Mouse (Mus musculus) thymus, postnatal 0 days (tissue): Measurements from ENCODE around the gene Lmntd2. TPM values are rescaled to one million over a fixed set of nuclear protein-coding genes. Genes with fewer than 3 reads are reported as not detected.
A peak's percentile ranks its signal among the peaks of the same experiment; 100 is the strongest.

Experiments used
- DNase-seq: peaks from one replicate; pipeline ENCODE4 v3.0.0-alpha.2; 2015; ENCODE audit warnings: low spot score
- polyA plus RNA-seq: library from polyadenylated mRNA; unstranded; fragments of >200 nt; fragmentation: Nextera tagmentation; extraction: Ambion mirVana; gene quantifications from 2 replicates; pipeline ENCODE4 v1.2.1, GENCODE M21; 2015

The Lmntd2 gene
- polyA plus RNA-seq, 1 experiment from 2014 or later, result 1.8 TPM

DNA sequence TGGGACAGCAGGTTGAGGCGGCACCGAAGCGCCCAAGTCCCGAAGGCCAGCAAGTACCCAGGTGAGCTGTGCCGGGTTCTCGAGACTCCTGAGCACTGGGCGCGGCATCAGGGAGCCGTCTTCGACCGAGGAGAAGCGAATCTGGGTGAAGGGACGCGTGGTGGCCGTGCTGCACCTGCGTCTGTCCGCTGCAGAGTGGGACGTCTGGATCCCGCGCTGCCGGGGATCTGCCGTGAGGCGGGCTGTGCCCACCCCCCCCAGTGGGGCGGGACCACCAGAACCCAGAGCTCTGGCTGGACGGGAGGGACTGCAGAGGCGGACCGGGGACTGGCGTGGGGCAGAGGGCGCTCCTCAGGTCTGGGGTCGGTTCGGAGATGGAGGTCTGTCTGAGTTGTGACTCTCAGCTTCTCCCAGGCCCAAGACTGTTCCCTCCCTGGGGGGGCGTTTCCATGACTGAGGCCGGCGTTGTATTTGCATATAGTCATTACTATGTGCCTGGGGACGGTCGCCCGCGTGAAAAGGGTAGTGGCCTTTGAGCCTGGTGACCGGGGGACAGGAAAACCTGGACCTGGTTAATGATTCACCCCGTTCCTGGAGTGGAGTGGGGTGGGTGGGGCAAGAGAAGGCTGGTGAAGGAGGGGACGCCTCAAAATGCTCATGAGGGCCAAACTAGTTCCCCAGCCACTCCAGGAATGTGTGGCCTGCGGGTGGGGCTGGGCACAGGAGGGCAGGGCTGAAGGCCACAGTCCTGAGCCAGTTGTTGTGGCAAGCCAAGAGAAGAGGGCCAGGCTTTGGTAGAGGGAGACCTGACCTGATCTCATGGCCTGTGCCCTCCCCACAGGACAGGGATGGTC lies 2.2 kb upstream of the Lmntd2 start:
- no peak for DNase-seq

- peak; percentile 96 for DNase-seq
Measured at GRCm38 (mm10) chr7:141215101-141215879, 1.4 kb upstream of the Lmntd2 start, which contains the start of gene Rassf7. Gene Rassf7 (plus strand): TSS chr7:141215860.

DNA sequence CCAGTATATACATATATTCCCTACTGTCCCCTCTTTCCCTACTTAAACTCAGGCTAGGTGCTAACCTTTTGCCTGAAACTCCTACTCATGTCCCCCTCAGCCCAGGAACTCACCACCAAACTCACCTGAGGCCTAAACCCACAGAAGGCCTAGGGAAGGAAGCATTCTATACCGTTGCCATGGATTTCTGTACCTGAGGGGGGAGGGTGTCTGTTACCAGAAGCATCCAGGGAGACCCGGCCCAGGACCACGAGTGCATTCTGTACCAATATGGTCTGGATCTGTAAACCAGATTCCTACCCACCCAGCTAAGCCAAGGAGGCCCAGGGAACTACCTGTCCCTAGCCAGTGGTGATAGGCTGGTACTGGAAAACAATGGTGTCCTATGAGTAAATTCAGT lies 430 bp upstream of the Lmntd2 start:
- DNase-seq, result no peak

DNA sequence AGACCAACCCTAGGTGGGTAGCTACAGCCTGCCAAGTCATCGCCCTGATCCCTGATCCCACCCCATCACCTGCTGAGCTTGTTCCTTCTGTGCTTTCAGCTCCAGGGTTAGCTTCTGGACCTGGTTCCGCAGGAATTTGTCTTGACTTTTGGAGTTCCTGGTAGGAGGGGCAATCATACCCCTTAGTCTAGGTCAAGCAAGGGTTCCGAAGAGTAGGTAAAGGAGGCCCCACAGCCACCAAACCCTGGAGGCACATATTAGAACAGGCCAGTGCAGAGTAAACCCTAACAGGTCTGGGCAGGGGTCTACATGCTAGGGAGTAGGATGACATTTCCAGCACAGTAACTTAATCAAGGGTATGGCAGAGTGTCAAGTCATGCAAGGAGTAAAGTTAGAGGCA lies 747 bp downstream of the Lmntd2 start:
- DNase-seq, result no peak

DNA sequence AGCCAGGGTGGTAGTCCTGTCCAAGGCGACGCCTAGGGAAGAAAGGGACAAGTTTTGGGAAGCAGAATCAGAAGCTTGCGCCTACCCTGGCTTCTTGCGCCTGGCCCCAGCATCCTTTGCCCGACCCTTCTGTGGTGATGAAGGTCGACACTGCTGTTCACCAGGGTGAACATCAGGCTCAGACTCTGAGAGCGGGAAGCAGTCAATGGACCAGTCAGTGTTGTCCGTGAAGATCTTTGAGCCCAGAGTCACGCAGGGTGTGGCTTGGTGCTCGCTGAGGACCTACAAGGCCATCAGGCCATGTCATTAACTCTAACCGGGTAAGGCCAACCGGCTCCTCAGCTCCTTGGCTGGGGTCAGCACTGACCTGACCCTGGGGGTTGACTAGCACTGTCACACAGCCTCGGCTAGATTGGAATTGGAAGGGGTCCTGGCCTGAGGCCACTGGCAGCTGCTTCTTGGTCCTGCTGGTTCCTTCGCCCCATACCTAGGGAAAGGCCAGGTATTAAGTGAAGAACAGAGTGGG lies 3.2 kb downstream of the Lmntd2 start:
- no peak for DNase-seq

DNA sequence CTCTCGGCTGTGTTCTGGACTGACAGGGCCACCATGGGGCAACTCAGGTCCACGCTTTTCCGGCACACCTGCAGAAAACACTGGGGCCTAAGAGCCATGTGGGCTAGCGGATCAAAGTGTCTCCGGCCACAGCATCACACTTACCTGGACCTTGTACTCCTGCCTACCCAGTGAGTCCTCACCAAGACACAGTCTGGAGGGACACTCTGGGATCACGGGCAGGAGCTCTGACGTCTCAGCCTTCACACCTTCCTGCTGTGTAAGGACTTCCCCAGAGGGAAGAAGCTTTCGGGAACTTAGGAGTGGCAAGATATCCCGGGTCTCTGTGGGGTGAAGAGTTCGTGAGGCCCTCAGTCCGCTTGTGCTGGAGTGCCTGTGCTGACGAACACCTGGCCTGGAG lies 3.7 kb downstream of the Lmntd2 start:
- DNase-seq, result no peak

DNA sequence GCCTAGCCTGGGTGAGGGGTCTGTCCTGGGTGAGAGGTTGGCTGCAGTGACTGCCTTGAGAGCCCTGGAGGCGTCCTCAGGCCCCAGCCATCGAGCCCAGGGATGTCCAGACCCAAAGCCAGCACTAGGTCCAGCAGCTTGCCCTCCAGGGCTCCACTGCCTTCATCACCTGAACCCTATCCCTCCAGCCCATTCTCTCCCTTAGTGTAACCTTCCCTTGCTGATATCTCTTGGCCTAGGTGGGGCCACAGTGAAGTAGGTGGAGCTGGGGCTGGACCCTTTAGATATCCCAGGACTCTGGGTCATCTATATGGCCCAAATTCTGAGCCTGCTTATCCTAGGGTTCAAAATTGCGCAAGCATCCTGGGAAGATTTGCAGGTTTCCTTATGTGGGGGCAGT lies 4.4 kb downstream of the Lmntd2 start:
- DNase-seq, result no peak

GRCm38 (mm10) chr7:141206182-141206937 lies 7.5 kb downstream of the Lmntd2 start:
- DNase-seq, result no peak

GRCm38 (mm10) chr7:141205504-141205903 lies 8.4 kb downstream of the Lmntd2 start:
- no peak for DNase-seq

DNA sequence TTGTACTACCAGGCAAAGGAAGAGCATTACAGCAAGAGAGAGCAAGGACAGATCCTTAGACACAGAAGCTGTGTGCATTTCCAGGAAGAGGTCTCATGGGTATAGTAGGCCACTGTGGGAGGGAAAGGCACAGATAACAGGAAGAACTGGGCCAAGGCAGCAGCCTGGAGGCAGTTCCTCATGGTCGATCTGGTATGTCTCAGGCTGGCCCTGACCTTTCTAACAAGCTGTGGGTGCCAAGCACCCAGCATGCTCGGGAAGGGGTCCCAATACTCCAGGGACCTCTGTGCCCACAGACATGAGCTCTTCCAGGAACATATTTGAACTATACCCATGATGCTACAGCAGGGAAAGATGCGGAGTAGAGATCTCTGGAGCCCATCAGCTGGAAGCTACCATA lies 9.3 kb downstream of the Lmntd2 start:
- DNase-seq, result no peak

DNA sequence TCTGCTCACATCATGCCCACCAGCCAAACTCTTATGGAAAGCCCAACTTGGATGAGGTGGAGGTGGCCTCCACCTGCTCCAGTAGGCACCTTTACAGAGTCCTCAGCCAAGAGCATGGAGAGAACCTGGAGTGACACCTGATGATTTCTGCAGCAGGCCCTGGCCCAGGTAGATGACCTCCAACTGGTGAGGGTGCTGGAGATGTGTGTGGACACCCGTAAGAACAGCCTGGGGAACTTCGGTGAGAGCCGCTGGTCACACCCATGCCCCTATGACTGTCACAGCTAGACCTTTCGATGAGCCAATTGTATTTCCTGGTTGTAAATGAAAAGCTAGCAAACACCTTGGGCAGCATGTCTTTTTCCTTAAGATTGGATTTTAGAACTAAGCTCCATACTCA lies 15.8 kb downstream of the Lmntd2 start:
- no peak for DNase-seq

GRCm38 (mm10) chr7:141196619-141197282 lies 17.1 kb downstream of the Lmntd2 start:
- DNase-seq, result no peak

DNA sequence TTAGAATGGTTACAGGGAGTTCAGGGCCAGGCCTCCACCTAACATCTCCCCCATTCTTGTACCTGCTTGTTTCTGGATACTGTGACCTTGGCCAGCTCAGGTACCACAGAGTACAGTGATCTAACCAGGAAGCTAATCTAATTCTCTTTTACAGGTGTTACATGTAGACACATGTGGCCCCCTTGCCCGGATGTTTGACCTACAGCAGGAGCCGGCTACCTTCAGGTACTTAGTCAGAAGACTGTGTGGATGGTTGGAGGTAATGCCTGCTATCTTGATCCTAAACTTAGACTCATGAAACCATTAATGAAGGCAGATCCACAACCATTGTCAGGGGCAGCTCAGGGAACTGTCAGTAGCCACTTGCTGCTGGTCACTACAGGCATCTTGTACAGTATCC lies 18.1 kb downstream of the Lmntd2 start:
- DNase-seq, result no peak

- DNase-seq, result peak; percentile 92
Measured at GRCm38 (mm10) chr7:141194830-141195229, 19.1 kb downstream of the Lmntd2 start.

DNA sequence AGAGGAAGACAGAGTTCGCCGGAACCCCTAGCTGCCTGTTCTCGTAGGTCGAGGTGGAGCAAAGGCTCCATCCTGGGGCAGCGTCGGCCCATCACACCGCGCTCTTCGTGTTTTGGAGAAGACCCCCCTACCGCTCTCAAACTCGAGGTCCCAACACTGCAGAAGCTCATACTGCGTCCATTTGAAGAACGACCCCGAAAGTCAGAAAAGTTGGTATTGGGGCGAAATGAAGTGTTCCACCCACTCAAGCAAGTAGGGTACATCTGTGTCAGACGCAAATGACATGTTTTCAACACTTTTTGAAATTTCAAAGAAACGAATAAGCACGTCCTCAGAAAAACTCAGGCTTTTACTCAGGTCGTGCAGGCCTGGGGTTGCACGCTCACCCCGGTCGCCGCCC lies 19.5 kb downstream of the Lmntd2 start:
- no peak for DNase-seq

GRCm38 (mm10) chr7:141193948-141194347 lies 19.9 kb downstream of the Lmntd2 start, which contains the start of the genes Hras and Lrrc56:
Gene Hras (minus strand): TSS chr7:141194005.
Gene Lrrc56 (plus strand): TSS chr7:141194157.
- peak; percentile 98 for DNase-seq

DNA sequence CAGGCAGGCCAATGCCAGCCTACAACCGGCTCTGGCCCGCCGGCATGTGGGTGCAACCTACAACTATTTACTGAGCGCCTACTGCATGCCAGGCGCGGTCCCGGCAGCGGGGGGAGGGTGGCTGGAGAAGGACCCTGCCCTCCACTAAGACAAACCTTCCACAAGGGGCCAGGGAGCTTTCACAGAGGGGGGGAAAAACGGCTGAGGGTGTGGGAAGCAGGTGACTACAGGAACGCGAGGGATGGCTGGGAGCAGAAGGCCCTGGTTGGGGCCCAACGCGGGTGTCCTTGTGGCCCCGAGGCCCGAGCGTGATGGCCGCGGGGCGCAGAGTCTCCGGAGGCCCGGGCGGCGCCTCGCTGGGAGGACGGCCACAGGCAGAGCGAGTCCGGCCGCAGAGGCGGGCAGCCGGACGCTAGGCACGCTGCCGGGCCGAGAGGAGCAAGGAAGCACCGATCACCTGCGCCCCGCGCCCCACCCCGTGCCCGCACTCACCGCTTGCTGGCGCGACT lies 20.5 kb downstream of the Lmntd2 start:
- DNase-seq, result no peak

- peak; percentile 45 for DNase-seq
Measured at GRCm38 (mm10) chr7:141192776-141193347, 21.0 kb downstream of the Lmntd2 start.

GRCm38 (mm10) chr7:141191796-141192685 lies 21.8 kb downstream of the Lmntd2 start:
- DNase-seq, result no peak
